Comparison of ENCODE assay signal across 9 mouse cellular contexts in genomic region chr2:30795271-30795888, GRCm38 (mm10). TPM values are rescaled to one million over a fixed set of nuclear protein-coding genes. Genes with fewer than 3 reads are reported as not detected.
DNase-seq lines count a peak whose midpoint lies in the region; ATAC-seq lines count a peak whose summit lies in the region.
"Had no signal": no experiment of that assay in that cellular context is flagged by ENCODE, and none has a peak within 500 bp of the region (broad histone marks: within the 10 kb centered on the region; RNA-seq: fewer than 3 reads in every experiment).

No protein-coding gene starts in this region.

- ATAC-seq in heart, embryonic 13.5 days (ENCODE audit: extremely low read depth, insufficient number of reproducible peaks, low FRiP score, low TSS enrichment), result no peak
- no peak for ATAC-seq in hindbrain, embryonic 13.5 days (ENCODE audit: low FRiP score)
- no peak for ATAC-seq in midbrain, embryonic 12.5 days (ENCODE audit: low FRiP score, low read depth)
- no peak for ATAC-seq in megakaryocyte progenitor cell, adult 5-6 weeks (replicated peaks; ENCODE audit: poor library complexity)

- H3K27me3 ChIP-seq in heart, embryonic 13.5 days (replicated peaks), result peaks cover 32% of the 10 kb centered on the region
- H3K27me3 ChIP-seq in embryonic facial prominence, embryonic 10.5 days (replicated peaks; ENCODE audit: low read depth, poor library complexity, severe bottlenecking), result peaks cover 39% of the 10 kb centered on the region
- H3K27me3 ChIP-seq in hindbrain, embryonic 13.5 days, result peaks cover 17% of the 10 kb centered on the region
- H3K27me3 ChIP-seq in midbrain, embryonic 12.5 days, result peaks cover 23% of the 10 kb centered on the region
- H3K27me3 ChIP-seq: Patski had no signal

- H3K27ac ChIP-seq in heart, embryonic 13.5 days (replicated peaks), result 0 out of 2 replicates have a peak overlapping the region, but pooled peaks have one; percentile 51
- peak overlapping the region; percentile 88 for H3K27ac ChIP-seq in embryonic facial prominence, embryonic 10.5 days (replicated peaks)
- H3K27ac ChIP-seq in hindbrain, embryonic 13.5 days, result peak overlapping the region; percentile 86
- H3K27ac ChIP-seq in midbrain, embryonic 12.5 days (replicated peaks), result peak overlapping the region; percentile 77; the same call in 1 of the 2 replicates

- intact Hi-C loops in heart, postnatal 25 days (cut with DNase I), result loop anchor here (2.0 kb wide), 3 partner anchors 139 to 361 kb away; no protein-coding TSS in a partner anchor

- no peaks in the 10 kb centered on the region for H3K36me3 ChIP-seq in heart, embryonic 13.5 days
- H3K36me3 ChIP-seq in embryonic facial prominence, embryonic 10.5 days (replicated peaks), result no peaks in the 10 kb centered on the region
- H3K36me3 ChIP-seq in hindbrain, embryonic 13.5 days, result no peaks in the 10 kb centered on the region
- no peaks in the 10 kb centered on the region for H3K36me3 ChIP-seq in midbrain, embryonic 12.5 days

- DNase-seq in heart, postnatal 25 days (ENCODE audit: low spot score), result no peak
- DNase-seq in embryonic facial prominence, embryonic 10.5 days (ENCODE audit: low spot score), result no peak
- no peak for DNase-seq in embryo, embryonic 10.5 days (ENCODE audit: low spot score)
- no peak for DNase-seq in c-Kit-positive CD71-positive TER-119-positive erythroid progenitor cells, embryonic 14.5 days (ENCODE audit: low spot score)

- no peaks in the 10 kb centered on the region for H3K9me3 ChIP-seq in heart, embryonic 13.5 days
- H3K9me3 ChIP-seq in embryonic facial prominence, embryonic 10.5 days, result no peaks in the 10 kb centered on the region
- no peaks in the 10 kb centered on the region for H3K9me3 ChIP-seq in hindbrain, embryonic 13.5 days
- H3K9me3 ChIP-seq in midbrain, embryonic 12.5 days, result no peaks in the 10 kb centered on the region

- H3K4me3 ChIP-seq in heart, embryonic 13.5 days, result peak overlapping the region; percentile 50; the same call in 1 of the 2 replicates
- peak overlapping the region; percentile 58 for H3K4me3 ChIP-seq in embryonic facial prominence, embryonic 10.5 days
- H3K4me3 ChIP-seq in hindbrain, embryonic 13.5 days, result no peak overlapping the region
- H3K4me3 ChIP-seq in midbrain, embryonic 12.5 days, result no peak overlapping the region

- WGBS in heart, embryonic 13.5 days, result 74% methylated on average over 7 of the region's 7 CpGs
- 61% methylated on average over 7 of the region's 7 CpGs for whole genome bisulfite sequencing in embryonic facial prominence, embryonic 10.5 days
- WGBS in hindbrain, embryonic 13.5 days, result 56% methylated on average over 7 of the region's 7 CpGs
- WGBS in midbrain, embryonic 12.5 days, result 64% methylated on average over 7 of the region's 7 CpGs

- H3K4me1 ChIP-seq in heart, embryonic 13.5 days, result peaks cover 28% of the 10 kb centered on the region
- peaks cover 65% of the 10 kb centered on the region for H3K4me1 ChIP-seq in embryonic facial prominence, embryonic 10.5 days
- H3K4me1 ChIP-seq in hindbrain, embryonic 13.5 days (replicated peaks), result peaks cover 42% of the 10 kb centered on the region
- H3K4me1 ChIP-seq in midbrain, embryonic 12.5 days, result peaks cover 39% of the 10 kb centered on the region

- peak overlapping the region; percentile 70 for H3K4me2 ChIP-seq in heart, embryonic 13.5 days
- peak overlapping the region; percentile 61; the same call in 1 of the 2 replicates for H3K4me2 ChIP-seq in hindbrain, embryonic 13.5 days
- peak overlapping the region; percentile 63 for H3K4me2 ChIP-seq in midbrain, embryonic 12.5 days (replicated peaks)

- peak overlapping the region; percentile 69; the same call in 1 of the 2 replicates for H3K9ac ChIP-seq in heart, embryonic 13.5 days
- H3K9ac ChIP-seq in hindbrain, embryonic 13.5 days, result no peak overlapping the region
- no peak overlapping the region for H3K9ac ChIP-seq in midbrain, embryonic 12.5 days (replicated peaks)

RNA-seq across cellular contexts. Expression of gene 1700001O22Rik, which starts 8.1 kb away (rescaled TPM):
- polyA plus RNA-seq in heart, embryonic 13.5 days (2015; fragmentation: Nextera tagmentation; extraction: Ambion mirVana), result 1.7 and 2.1 TPM in 2 replicates
- total RNA-seq in heart, postnatal 25 days (2021), result under 1 TPM; 0.26 to 0.70 TPM
- 2.4 and 3.1 TPM in 2 replicates for polyA plus RNA-seq in embryonic facial prominence, embryonic 10.5 days (2016; fragmentation: Nextera tagmentation; extraction: Ambion mirVana)
- polyA plus RNA-seq in hindbrain, embryonic 13.5 days (2015; fragmentation: Nextera tagmentation; extraction: Ambion mirVana), result 1.7 and 2.4 TPM in 2 replicates
- 2.4 and 2.6 TPM in 2 replicates for polyA plus RNA-seq in midbrain, embryonic 12.5 days (2016; fragmentation: Nextera tagmentation; extraction: Ambion mirVana)
- total RNA-seq in megakaryocyte progenitor cell, adult 5-6 weeks (2015), result not detected in 2 replicates
- not detected in 2 replicates for total RNA-seq in megakaryocyte progenitor cell, adult 5-6 weeks (2017)

RNA-seq across cellular contexts. Expression of gene Ntmt1, which starts 12.2 kb away (rescaled TPM):
- 72.7 and 81.4 TPM in 2 replicates for polyA plus RNA-seq in heart, embryonic 13.5 days (2015; fragmentation: Nextera tagmentation; extraction: Ambion mirVana)
- total RNA-seq in heart, postnatal 25 days (2021), result 10 to 100 TPM; 30.6 to 31.1 TPM
- 134 and 135 TPM in 2 replicates for polyA plus RNA-seq in embryonic facial prominence, embryonic 10.5 days (2016; fragmentation: Nextera tagmentation; extraction: Ambion mirVana)
- 108 and 115 TPM in 2 replicates for polyA plus RNA-seq in hindbrain, embryonic 13.5 days (2015; fragmentation: Nextera tagmentation; extraction: Ambion mirVana)
- polyA plus RNA-seq in midbrain, embryonic 12.5 days (2016; fragmentation: Nextera tagmentation; extraction: Ambion mirVana), result 103 and 110 TPM in 2 replicates
- total RNA-seq in megakaryocyte progenitor cell, adult 5-6 weeks (2015), result 15.4 and 20.2 TPM in 2 replicates
- 15.4 and 19.9 TPM in 2 replicates for total RNA-seq in megakaryocyte progenitor cell, adult 5-6 weeks (2017)

RNA-seq across cellular contexts. Expression of gene Asb6, which starts 34.8 kb away (rescaled TPM):
- polyA plus RNA-seq in heart, embryonic 13.5 days (2015; fragmentation: Nextera tagmentation; extraction: Ambion mirVana), result 20.0 and 21.8 TPM in 2 replicates
- 1 to 10 TPM; 9.3 to 9.5 TPM for total RNA-seq in heart, postnatal 25 days (2021)
- 53.9 and 56.0 TPM in 2 replicates for polyA plus RNA-seq in embryonic facial prominence, embryonic 10.5 days (2016; fragmentation: Nextera tagmentation; extraction: Ambion mirVana)
- 38.3 and 41.0 TPM in 2 replicates for polyA plus RNA-seq in hindbrain, embryonic 13.5 days (2015; fragmentation: Nextera tagmentation; extraction: Ambion mirVana)
- polyA plus RNA-seq in midbrain, embryonic 12.5 days (2016; fragmentation: Nextera tagmentation; extraction: Ambion mirVana), result 40.3 and 41.0 TPM in 2 replicates
- 8.2 and 11.0 TPM in 2 replicates for total RNA-seq in megakaryocyte progenitor cell, adult 5-6 weeks (2015)
- 23.9 and 24.2 TPM in 2 replicates for total RNA-seq in megakaryocyte progenitor cell, adult 5-6 weeks (2017)

RNA-seq across cellular contexts. Expression of gene Prrx2, which starts 39.4 kb away (rescaled TPM):
- polyA plus RNA-seq in heart, embryonic 13.5 days (2015; fragmentation: Nextera tagmentation; extraction: Ambion mirVana), result 30.3 and 37.0 TPM in 2 replicates
- 1 to 10 TPM in 1 of 2 experiments, under 1 TPM in 1; 0.61 to 1.9 TPM for total RNA-seq in heart, postnatal 25 days (2021)
- polyA plus RNA-seq in embryonic facial prominence, embryonic 10.5 days (2016; fragmentation: Nextera tagmentation; extraction: Ambion mirVana), result 87.6 and 94.6 TPM in 2 replicates
- 3.0 and 3.8 TPM in 2 replicates for polyA plus RNA-seq in hindbrain, embryonic 13.5 days (2015; fragmentation: Nextera tagmentation; extraction: Ambion mirVana)
- polyA plus RNA-seq in midbrain, embryonic 12.5 days (2016; fragmentation: Nextera tagmentation; extraction: Ambion mirVana), result 19.8 and 24.9 TPM in 2 replicates
- total RNA-seq in megakaryocyte progenitor cell, adult 5-6 weeks (2015), result not detected in 2 replicates
- not detected in 2 replicates for total RNA-seq in megakaryocyte progenitor cell, adult 5-6 weeks (2017)

Comparison
In these comparisons a context has a peak if more than half of its experiments do, and no peak if none do; other contexts are left out.
1. H3K4me3 ChIP-seq: peak in heart, embryonic 13.5 days (single experiment) and embryonic facial prominence, embryonic 10.5 days (single experiment); none in hindbrain, embryonic 13.5 days (single experiment) and midbrain, embryonic 12.5 days (single experiment).
2. Peak in every context shown above with its lines, with median percentiles within 50 percentile points of each other: H3K27ac ChIP-seq and H3K4me2 ChIP-seq.